Mouse (Mus musculus) heart, postnatal 0 days (tissue): Measurements from ENCODE around the gene Ric1. TPM values are rescaled to one million over a fixed set of nuclear protein-coding genes. Genes with fewer than 3 reads are reported as not detected.
A peak's percentile ranks its signal among the peaks of the same experiment; 100 is the strongest.

Experiments
- ATAC-seq: fragments of 200-750 bp; cut with Nextera tagmentation; 2 replicates; pipeline ENCODE4 v1.8.0; 2017; ENCODE audit warnings: low read depth, moderate number of reproducible peaks, moderate library complexity; ENCODE audit not compliant: insufficient read depth
- DNase-seq: peaks from one replicate; pipeline ENCODE4 v3.0.0-alpha.2; 2016; ENCODE audit warnings: low spot score
- H3K27ac ChIP-seq: fragments of 300-500 bp; sonication (generic); 2 replicates; pipeline ENCODE4 v1.5.1; 2014; ENCODE audit warnings: low read depth, mild to moderate bottlenecking
- H3K27me3 ChIP-seq: fragments of 300-500 bp; sonication (generic); 2 replicates; pipeline ENCODE4 v1.6.1; 2014; ENCODE audit warnings: low read length, mixed read lengths; ENCODE audit not compliant: control insufficient read depth, insufficient read depth
- H3K36me3 ChIP-seq: fragments of 300-500 bp; sonication (generic); replicated peaks from 2 replicates; pipeline ENCODE4 v1.6.1; 2014; ENCODE audit warnings: low read length, mixed read lengths; ENCODE audit not compliant: control insufficient read depth, insufficient read depth
- H3K4me1 ChIP-seq: fragments of 300-500 bp; sonication (generic); 2 replicates; pipeline ENCODE4 v1.6.1; 2014; ENCODE audit warnings: antibody characterized with exemption; ENCODE audit not compliant: control insufficient read depth, insufficient read depth
- H3K4me2 ChIP-seq: fragments of 300-500 bp; sonication (generic); 2 replicates; pipeline ENCODE4 v1.6.1; 2014; ENCODE audit warnings: low read depth, mild to moderate bottlenecking, low read length, moderate library complexity
- H3K4me3 ChIP-seq: fragments of 300-500 bp; sonication (generic); 2 replicates; pipeline ENCODE4 v1.5.1; 2014; ENCODE audit warnings: low read depth, low read length
- H3K9ac ChIP-seq: fragments of 300-500 bp; sonication (generic); replicated peaks from 2 replicates; pipeline ENCODE4 v1.6.1; 2014; ENCODE audit warnings: low read depth, low read length, mixed read lengths
- H3K9me3 ChIP-seq: fragments of 300-500 bp; sonication (generic); replicated peaks from 2 replicates; pipeline ENCODE4 v1.6.1; 2016; ENCODE audit warnings: low read length; ENCODE audit not compliant: control insufficient read depth
- CTCF ChIP-seq: IDR thresholded peaks from 2 replicates; pipeline ENCODE4 v1.5.1; 2016; ENCODE audit warnings: antibody characterized with exemption, control low read depth, low read depth
- EP300 ChIP-seq: IDR thresholded peaks from 2 replicates; pipeline ENCODE4 v1.6.1; 2016; ENCODE audit warnings: antibody characterized with exemption, low read depth
- WGBS: fragments of 180-500 bp; shearing (Covaris S2); extraction: QIAGEN DNeasy Blood & Tissue Kit; methylation state at CpG from one replicate; pipeline ENCODE4 v1.1.7; 2014; 5-methylcytosine and 5-hydroxymethylcytosine counted together
- polyA plus RNA-seq: library from polyadenylated mRNA; unstranded; fragments of >200 nt; fragmentation: Nextera tagmentation; extraction: Ambion mirVana; gene quantifications from 2 replicates; pipeline ENCODE4 v1.2.1, GENCODE M21; 2015
- total RNA-seq: library from RNA; depleted of rRNA; stranded (reverse); fragments of >200 nt; gene quantifications from 2 replicates; pipeline ENCODE4 v1.2.3, GENCODE M21; 2014; ENCODE audit warnings: low replicate concordance

Gene Ric1
- total and polyA plus RNA-seq, 2 experiments from 2014 or later: 6.0 to 29.9 TPM

DNA sequence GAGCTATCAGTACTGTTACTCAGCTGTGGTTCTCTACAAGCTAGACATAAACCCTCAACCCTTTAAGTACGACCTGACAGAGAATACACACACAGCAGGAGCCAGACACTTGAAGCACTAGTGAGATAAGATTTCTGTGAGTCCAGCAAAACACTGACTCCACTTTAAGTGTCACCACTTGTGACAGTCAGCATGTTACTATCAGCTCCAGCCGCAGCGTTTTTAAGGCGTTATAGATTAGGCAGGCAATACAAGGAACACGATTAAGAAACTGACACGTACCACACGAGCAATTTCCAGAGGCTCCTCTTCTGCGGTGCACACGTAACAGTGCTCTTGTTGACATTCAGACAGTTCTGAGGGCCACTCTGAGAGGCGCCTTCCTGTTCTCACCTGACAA lies 88.8 kb downstream of the Ric1 start:
- 18% methylated on average over 10 of the region's 10 CpGs for WGBS
- ATAC-seq: peak; percentile 81
- Histone ChIP-seq H3K27ac (no peak overlapping the region), H3K4me1 (peaks cover 7% of the 10 kb centered on the region; the same call in 1 of the 2 replicates), H3K36me3 (peaks cover 31% of the 10 kb centered on the region), H3K9me3 (no peaks in the 10 kb centered on the region), H3K9ac (no peak overlapping the region), H3K4me3 (no peak overlapping the region), H3K4me2 (0 out of 2 replicates have a peak overlapping the region, but pooled peaks have one; percentile 6), H3K27me3 (peaks cover 14% of the 10 kb centered on the region; the same call in 1 of the 2 replicates)
- TF ChIP-seq EP300: no peak
- no peak for TF ChIP-seq CTCF
- DNase-seq: peak; percentile 43

DNA sequence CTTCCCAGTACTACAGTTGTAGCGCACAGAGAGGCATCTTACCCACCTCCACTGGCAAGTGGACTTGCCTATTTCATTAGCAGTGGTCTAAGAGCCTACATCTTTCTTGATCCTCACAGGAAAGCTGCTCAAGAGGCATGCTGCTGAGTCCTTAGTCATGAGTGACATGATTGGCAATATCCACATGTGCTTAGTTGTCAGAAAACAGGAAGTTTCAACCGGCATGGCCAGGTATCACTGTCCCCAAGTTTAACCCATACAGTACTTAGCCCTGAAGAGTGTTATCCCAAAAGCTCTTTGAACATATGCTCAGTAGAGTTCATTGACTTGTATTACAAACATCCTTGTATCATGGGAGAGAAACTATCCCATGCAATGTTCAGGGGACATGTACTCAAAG lies 90.0 kb downstream of the Ric1 start:
- peaks cover 14% of the 10 kb centered on the region; the same call in 1 of the 2 replicates for H3K27me3 ChIP-seq
- 81% methylated on average over 2 of the region's 2 CpGs for WGBS
- no peak overlapping the region for H3K27ac ChIP-seq
- no peak for DNase-seq
- H3K4me1 ChIP-seq: peaks cover 7% of the 10 kb centered on the region; the same call in 1 of the 2 replicates
- H3K4me3 ChIP-seq: no peak overlapping the region
- TF ChIP-seq CTCF: no peak
- no peak for TF ChIP-seq EP300
- H3K9me3 ChIP-seq: no peaks in the 10 kb centered on the region
- no peak overlapping the region for H3K9ac ChIP-seq
- H3K36me3 ChIP-seq: peaks cover 38% of the 10 kb centered on the region
- H3K4me2 ChIP-seq: no peak overlapping the region
- ATAC-seq: no peak

DNA sequence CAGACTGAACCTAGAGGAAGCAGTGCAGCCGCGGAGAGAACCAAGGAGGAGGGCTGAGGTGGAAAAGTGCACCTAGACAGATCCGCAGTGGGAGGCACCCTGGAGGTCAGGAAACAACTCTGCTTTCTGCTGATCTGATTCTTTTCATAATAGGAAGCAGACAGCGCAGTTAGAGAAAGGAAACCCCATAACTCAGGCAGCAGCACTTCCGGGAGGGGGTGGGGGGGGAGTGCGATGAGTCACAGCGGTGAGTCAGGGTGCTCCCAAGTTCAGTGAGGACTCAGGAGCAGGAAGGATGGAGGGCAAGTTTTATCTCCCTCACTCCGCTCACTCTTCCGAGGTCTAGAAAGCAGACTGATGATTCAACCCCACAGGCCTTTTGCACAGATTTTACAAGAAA lies 119.0 kb downstream of the Ric1 start:
- ATAC-seq (peak; percentile 72), DNase-seq (peak; percentile 19)
- Histone ChIP-seq H3K4me1 (0 out of 2 replicates have a peak, but pooled peaks cover 4% of the 10 kb centered on the region), H3K9me3 (no peaks in the 10 kb centered on the region), H3K27me3 (no peaks in the 10 kb centered on the region), H3K27ac (0 out of 2 replicates have a peak overlapping the region, but pooled peaks have one; percentile 30), H3K9ac (no peak overlapping the region), H3K4me2 (peak overlapping the region; percentile 31), H3K4me3 (peak overlapping the region; percentile 14; the same call in 1 of the 2 replicates), H3K36me3 (peaks cover 10% of the 10 kb centered on the region; the same call in 1 of the 2 replicates)
- TF ChIP-seq CTCF (no peak), EP300 (no peak)
- 37% methylated on average over 8 of the region's 9 CpGs for WGBS

DNA sequence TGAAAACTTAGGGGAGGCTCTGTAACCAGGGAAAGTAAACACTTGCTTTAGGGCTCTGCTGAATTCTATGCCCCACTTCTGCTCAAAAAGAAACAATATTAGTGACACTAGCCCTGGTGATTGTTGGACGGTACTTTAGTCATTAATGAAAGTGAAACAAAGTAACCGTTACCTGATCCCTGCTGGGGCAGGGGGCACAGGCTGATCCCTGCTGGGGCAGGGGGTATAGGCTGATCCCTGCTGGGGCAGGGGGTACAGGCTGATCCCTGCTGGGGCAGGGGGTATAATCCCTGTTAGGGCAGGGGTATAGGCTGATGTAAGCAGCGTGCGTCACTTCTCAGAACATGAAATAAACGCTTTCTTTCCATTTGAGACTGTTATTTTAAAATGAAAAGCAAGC lies 119.4 kb downstream of the Ric1 start:
- no peak for ATAC-seq
- no peak for DNase-seq
- 76% methylated on average over 5 of the region's 5 CpGs for WGBS
- TF ChIP-seq EP300 (no peak), CTCF (no peak)
- H3K36me3 ChIP-seq: peaks cover 7% of the 10 kb centered on the region; the same call in 1 of the 2 replicates
- H3K27ac ChIP-seq: peak overlapping the region; percentile 30; the same call in 1 of the 2 replicates
- peak overlapping the region; percentile 31 for H3K4me2 ChIP-seq
- H3K27me3 ChIP-seq: no peaks in the 10 kb centered on the region
- 0 out of 2 replicates have a peak, but pooled peaks cover 4% of the 10 kb centered on the region for H3K4me1 ChIP-seq
- H3K9ac ChIP-seq: no peak overlapping the region
- H3K4me3 ChIP-seq: peak overlapping the region; percentile 14; the same call in 1 of the 2 replicates
- no peaks in the 10 kb centered on the region for H3K9me3 ChIP-seq

DNA sequence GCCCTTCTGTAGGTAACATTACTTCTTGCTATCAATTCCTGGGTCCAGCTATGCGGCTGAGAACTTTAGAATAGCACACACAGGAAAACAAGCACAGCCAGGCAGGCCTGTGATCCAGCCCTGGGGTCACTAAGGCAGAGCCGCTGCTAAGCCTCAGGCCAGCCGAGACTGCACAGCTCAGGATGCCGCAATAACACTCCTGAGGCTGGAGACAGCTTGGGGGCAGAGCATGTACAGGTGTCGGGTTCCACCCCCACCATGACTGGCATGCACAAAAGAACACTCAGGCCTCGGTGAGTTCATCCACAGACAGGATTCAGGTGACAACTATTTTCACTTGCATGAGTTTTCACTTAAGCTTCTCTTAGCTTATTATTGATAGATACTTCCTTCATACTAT lies 120.1 kb downstream of the Ric1 start:
- no peak for DNase-seq
- Histone ChIP-seq H3K9me3 (no peaks in the 10 kb centered on the region), H3K4me2 (no peak overlapping the region), H3K9ac (no peak overlapping the region), H3K27me3 (no peaks in the 10 kb centered on the region), H3K27ac (no peak overlapping the region), H3K4me3 (no peak overlapping the region), H3K4me1 (0 out of 2 replicates have a peak, but pooled peaks cover 4% of the 10 kb centered on the region), H3K36me3 (no peaks in the 10 kb centered on the region; the same call in 1 of the 2 replicates)
- ATAC-seq: no peak
- 69% methylated on average over 6 of the region's 6 CpGs for WGBS
- TF ChIP-seq CTCF: no peak
- TF ChIP-seq EP300: no peak
